Mouse (Mus musculus) heart, embryonic 14.5 days (tissue): ENCODE measurements around the gene Nhlrc3. TPM values are rescaled to one million over a fixed set of nuclear protein-coding genes. Genes with fewer than 3 reads are reported as not detected.

Experiments
- ATAC-seq: fragments of 200-750 bp; cut with Nextera tagmentation; 2 replicates; pipeline ENCODE4 v1.8.0; 2017; ENCODE audit warnings: low read depth, moderate TSS enrichment; ENCODE audit not compliant: insufficient number of reproducible peaks, insufficient read depth, low FRiP score
- H3K27ac ChIP-seq, 2 experiments: fragments of 200-500 bp in 1 of 2; fragments of 300-500 bp in 1 of 2; sonication (generic) in 1 of 2; replicated peaks in 1 of 2; 2 replicates each; pipeline ENCODE4 v1.5.1; 2012 to 2014; ENCODE audit warnings: low read depth in 2 of 2, low read length in 2 of 2, control low read depth in 1 of 2, mild to moderate bottlenecking in 1 of 2, mixed read lengths in 1 of 2; ENCODE audit not compliant: control insufficient read depth in 1 of 2, insufficient read depth in 1 of 2
- H3K27me3 ChIP-seq: fragments of 300-500 bp; sonication (generic); 2 replicates; pipeline ENCODE4 v1.6.1; 2014; ENCODE audit warnings: mild to moderate bottlenecking, low read length, control low read depth; ENCODE audit not compliant: control insufficient read depth, insufficient read depth
- H3K36me3 ChIP-seq: fragments of 300-500 bp; sonication (generic); 2 replicates; pipeline ENCODE4 v1.6.1; 2014; ENCODE audit warnings: mild to moderate bottlenecking, control low read depth, low read length, mixed read lengths; ENCODE audit not compliant: control insufficient read depth, insufficient read depth
- H3K4me1 ChIP-seq, 2 experiments: fragments of 200-500 bp in 1 of 2; fragments of 300-500 bp in 1 of 2; sonication (generic) in 1 of 2; 2 replicates each; pipeline ENCODE4 v1.6.1; 2012 to 2014; ENCODE audit warnings: low read length in 2 of 2, control low read depth in 1 of 2, mixed read lengths in 1 of 2; ENCODE audit not compliant: control insufficient read depth in 2 of 2, insufficient read depth in 2 of 2
- H3K4me2 ChIP-seq: fragments of 300-500 bp; sonication (generic); 2 replicates; pipeline ENCODE4 v1.6.1; 2014; ENCODE audit warnings: mild to moderate bottlenecking, low read length
- H3K4me3 ChIP-seq, 2 experiments: fragments of 200-500 bp in 1 of 2; fragments of 300-500 bp in 1 of 2; sonication (generic) in 1 of 2; 2 replicates each; pipeline ENCODE4 v1.5.1; 2012 to 2014; ENCODE audit warnings: low read length in 2 of 2, mild to moderate bottlenecking in 2 of 2, control low read depth in 1 of 2, low read depth in 1 of 2, moderate library complexity in 1 of 2; ENCODE audit not compliant: control insufficient read depth in 1 of 2, insufficient read depth in 1 of 2
- H3K9ac ChIP-seq: fragments of 300-500 bp; sonication (generic); 2 replicates; pipeline ENCODE4 v1.6.1; 2014; ENCODE audit warnings: mild to moderate bottlenecking, low read length
- H3K9me3 ChIP-seq: fragments of 300-500 bp; sonication (generic); 2 replicates; pipeline ENCODE4 v1.6.1; 2016; ENCODE audit warnings: low read length, control low read depth; ENCODE audit not compliant: control insufficient read depth
- WGBS: fragments of 180-500 bp; shearing (Covaris S2); extraction: QIAGEN DNeasy Blood & Tissue Kit; methylation state at CpG from one replicate; pipeline ENCODE4 v1.1.7; 2014; 5-methylcytosine and 5-hydroxymethylcytosine counted together
- polyA plus RNA-seq: library from polyadenylated mRNA; unstranded; fragments of >200 nt; fragmentation: Nextera tagmentation; extraction: Ambion mirVana; gene quantifications from 2 replicates; pipeline ENCODE4 v1.2.1, GENCODE M21; 2014

The Nhlrc3 gene
- 7.0 and 7.7 TPM in 2 replicates for polyA plus RNA-seq

GRCm38 (mm10) chr3:53463046-53463764 is at the start of gene Nhlrc3, which contains the start of gene Proser1:
Nhlrc3 (minus strand) TSS chr3:53463332.
Proser1 (plus strand) TSS chr3:53463666.
- WGBS, result under 1% methylated on average over 52 of the region's 52 CpGs
- Histone ChIP-seq H3K27ac (peak within 1 kb of the TSS; percentile 76 to 98), H3K4me2 (peak within 1 kb of the TSS; percentile 95), H3K36me3 (peaks cover 37% of the 10 kb centered on the region), H3K9me3 (no peaks in the 10 kb centered on the region), H3K4me1 (peaks cover 2 to 35% of the 10 kb centered on the region in 2 experiments), H3K4me3 (peak within 1 kb of the TSS; percentile 80 to 100), H3K9ac (peak within 1 kb of the TSS; percentile 86), H3K27me3 (no peaks in the 10 kb centered on the region)
- ATAC-seq, result peak; percentile 96

- H3K27ac ChIP-seq, result no peak overlapping the region
- no peaks in the 10 kb centered on the region for H3K36me3 ChIP-seq
- no peak for ATAC-seq
- 56% methylated on average over 6 of the region's 6 CpGs for WGBS
- no peak overlapping the region for H3K9ac ChIP-seq
- no peak overlapping the region for H3K4me2 ChIP-seq
- H3K27me3 ChIP-seq, result no peaks in the 10 kb centered on the region
- no peak overlapping the region for H3K4me3 ChIP-seq
- no peaks in the 10 kb centered on the region for H3K9me3 ChIP-seq
- peaks cover 0 to 3% of the 10 kb centered on the region in 2 experiments; a peak in 1 of 4 replicates for H3K4me1 ChIP-seq
Observed at GRCm38 (mm10) chr3:53502428-53502827, 39.3 kb upstream of the Nhlrc3 start.

GRCm38 (mm10) chr3:53498351-53498905 is 35.3 kb upstream of the Nhlrc3 start:
- H3K4me3 ChIP-seq, result no peak overlapping the region
- peaks cover 0 to 3% of the 10 kb centered on the region in 2 experiments; a peak in 1 of 4 replicates for H3K4me1 ChIP-seq
- no peak overlapping the region for H3K4me2 ChIP-seq
- H3K36me3 ChIP-seq, result no peaks in the 10 kb centered on the region
- no peak overlapping the region for H3K9ac ChIP-seq
- ATAC-seq, result no peak
- H3K27me3 ChIP-seq, result no peaks in the 10 kb centered on the region
- H3K27ac ChIP-seq, result no peak overlapping the region
- H3K9me3 ChIP-seq, result no peaks in the 10 kb centered on the region
- 56% methylated on average over 6 of the region's 6 CpGs for WGBS

- peak within 1 kb of the TSS; percentile 21 to 56; a peak in 2 of 4 replicates for H3K27ac ChIP-seq
- H3K4me3 ChIP-seq, result no peak within 1 kb of the TSS
- H3K4me1 ChIP-seq, result peaks cover 10 to 20% of the 10 kb centered on the region in 2 experiments
- no peak for ATAC-seq
- no peaks in the 10 kb centered on the region for H3K9me3 ChIP-seq
- H3K36me3 ChIP-seq, result no peaks in the 10 kb centered on the region
- H3K9ac ChIP-seq, result peak within 1 kb of the TSS; percentile 23; the same call in 1 of the 2 replicates
- H3K4me2 ChIP-seq, result 0 out of 2 replicates have a peak within 1 kb of the TSS, but pooled peaks have one; percentile 16
- no peaks in the 10 kb centered on the region for H3K27me3 ChIP-seq
- WGBS, result 74% methylated on average over 6 of the region's 6 CpGs
Observed at GRCm38 (mm10) chr3:53488353-53488752, 25.2 kb upstream of the Nhlrc3 start, which contains the start of gene Stoml3. Stoml3 (plus strand) TSS chr3:53488653.

- H3K36me3 ChIP-seq, result peaks cover 3% of the 10 kb centered on the region; the same call in 1 of the 2 replicates
- H3K27ac ChIP-seq, result peak overlapping the region; percentile 21 to 56
- 37% methylated on average over 9 of the region's 9 CpGs for WGBS
- H3K4me3 ChIP-seq, result no peak overlapping the region
- ATAC-seq, result peak; percentile 69
- 0 out of 2 replicates have a peak overlapping the region, but pooled peaks have one; percentile 16 for H3K4me2 ChIP-seq
- H3K9ac ChIP-seq, result peak overlapping the region; percentile 23; the same call in 1 of the 2 replicates
- H3K27me3 ChIP-seq, result no peaks in the 10 kb centered on the region
- H3K9me3 ChIP-seq, result no peaks in the 10 kb centered on the region
- peaks cover 10 to 20% of the 10 kb centered on the region in 2 experiments for H3K4me1 ChIP-seq
Observed at GRCm38 (mm10) chr3:53486996-53487576, 24.0 kb upstream of the Nhlrc3 start.

GRCm38 (mm10) chr3:53486561-53486960 is 23.4 kb upstream of the Nhlrc3 start:
- ATAC-seq, result no peak
- peak overlapping the region; percentile 21 to 56; a peak in 2 of 4 replicates for H3K27ac ChIP-seq
- 52% methylated on average over 10 of the region's 10 CpGs for WGBS

GRCm38 (mm10) chr3:53483414-53484059 is 20.4 kb upstream of the Nhlrc3 start:
- Histone ChIP-seq H3K9ac (no peak overlapping the region), H3K4me2 (no peak overlapping the region), H3K9me3 (no peaks in the 10 kb centered on the region), H3K36me3 (peaks cover 38% of the 10 kb centered on the region), H3K4me1 (peaks cover 10 to 20% of the 10 kb centered on the region in 2 experiments), H3K27ac (no peak overlapping the region), H3K4me3 (no peak overlapping the region), H3K27me3 (no peaks in the 10 kb centered on the region)
- 77% methylated on average over 8 of the region's 8 CpGs for WGBS
- ATAC-seq, result no peak

More at GRCm38 (mm10) chr3:53486561-53486960, 23.4 kb upstream of the Nhlrc3 start:
- H3K36me3 ChIP-seq, result peaks cover 8% of the 10 kb centered on the region
- H3K9me3 ChIP-seq, result no peaks in the 10 kb centered on the region
- H3K27me3 ChIP-seq, result no peaks in the 10 kb centered on the region
- no peak overlapping the region for H3K9ac ChIP-seq
- H3K4me2 ChIP-seq, result no peak overlapping the region
- peaks cover 10 to 20% of the 10 kb centered on the region in 2 experiments for H3K4me1 ChIP-seq
- no peak overlapping the region for H3K4me3 ChIP-seq
